In genomic region chr19:4905979-4906794, GRCm38 (mm10) we compare ENCODE assay signal across 8 mouse cellular contexts. TPM values are rescaled to one million over a fixed set of nuclear protein-coding genes. Genes with fewer than 3 reads are reported as not detected.
A peak's percentile ranks its signal among the peaks of the same experiment; 100 is the strongest.
DNase-seq lines count a peak whose midpoint lies in the region; ATAC-seq and TF ChIP-seq lines count a peak whose summit lies in the region.

Bbs1 (minus strand) TSS chr19:4906628.

- peak within 1 kb of the TSS; percentile 75 for H3K4me2 ChIP-seq in heart, embryonic 11.5 days
- H3K4me2 ChIP-seq in kidney, embryonic 15.5 days: peak within 1 kb of the TSS; percentile 68

- no peak within 1 kb of the TSS for H3K27ac ChIP-seq in heart, embryonic 11.5 days (ENCODE audit: low read depth, low read length)
- 0 out of 2 replicates have a peak within 1 kb of the TSS, but pooled peaks have one; percentile 54 for H3K27ac ChIP-seq in kidney, embryonic 15.5 days

- no peaks in the 10 kb centered on the region for H3K9me3 ChIP-seq in heart, embryonic 11.5 days (replicated peaks; ENCODE audit: control insufficient read depth, low read length)
- H3K9me3 ChIP-seq in kidney, embryonic 15.5 days (replicated peaks): no peaks in the 10 kb centered on the region

- H3ac ChIP-seq in C2C12 (ENCODE audit: control insufficient read depth, insufficient read length, low read depth): peak within 1 kb of the TSS; percentile 65

- H3K27me3 ChIP-seq in C2C12 (ENCODE audit: control insufficient read depth, insufficient read depth, insufficient read length): no peaks in the 10 kb centered on the region
- H3K27me3 ChIP-seq in heart, embryonic 11.5 days (ENCODE audit: control insufficient read depth, insufficient read depth, low read length): no peaks in the 10 kb centered on the region; the same call in 1 of the 2 replicates
- no peaks in the 10 kb centered on the region for H3K27me3 ChIP-seq in kidney, embryonic 15.5 days

- H3K9ac ChIP-seq in heart, embryonic 11.5 days (ENCODE audit: low read depth, low read length): peak within 1 kb of the TSS; percentile 58; the same call in 1 of the 2 replicates
- peak within 1 kb of the TSS; percentile 61 for H3K9ac ChIP-seq in kidney, embryonic 15.5 days

- H3K36me3 ChIP-seq in C2C12 (ENCODE audit: control insufficient read depth, insufficient read depth): peaks cover 24% of the 10 kb centered on the region
- peaks cover 15% of the 10 kb centered on the region for H3K36me3 ChIP-seq in heart, embryonic 11.5 days (ENCODE audit: control insufficient read depth, insufficient read depth, low read length)
- H3K36me3 ChIP-seq in kidney, embryonic 15.5 days: peaks cover 58% of the 10 kb centered on the region

- DNase-seq in brain, embryonic 14.5 days (ENCODE audit: low read depth): peak; percentile 95
- peak; percentile 80 for DNase-seq in liver
- DNase-seq in monocyte, adult 2 months (ENCODE audit: low read depth in 1 of 2, low spot score in 2 of 2): peak; percentile 21 to 55
- DNase-seq in spleen, postnatal 14 days (ENCODE audit: low spot score in 2 of 2): peak; percentile 66 to 78

- no peak for TF ChIP-seq POLR2A in brain, embryonic 14.5 days (IDR thresholded peaks at IDR 0.05; ENCODE audit: borderline replicate concordance, extremely low read depth, insufficient read depth, insufficient read length, poor library complexity, severe bottlenecking)

- no peaks in the 10 kb centered on the region for H3K79me3 ChIP-seq in C2C12 (ENCODE audit: low read depth)

- no peaks in the 10 kb centered on the region for H3K79me2 ChIP-seq in C2C12 (ENCODE audit: control insufficient read depth, insufficient read depth)

- H3K4me3 ChIP-seq in C2C12 (ENCODE audit: insufficient read depth, poor library complexity, severe bottlenecking): peak within 1 kb of the TSS; percentile 44
- H3K4me3 ChIP-seq in heart, embryonic 11.5 days (ENCODE audit: low read depth, low read length): peak within 1 kb of the TSS; percentile 66
- peak within 1 kb of the TSS; percentile 83 for H3K4me3 ChIP-seq in kidney, embryonic 15.5 days (replicated peaks)

- H3K4me1 ChIP-seq in heart, embryonic 11.5 days (ENCODE audit: control insufficient read depth, insufficient read depth, low read length): 0 out of 2 replicates have a peak, but pooled peaks cover 2% of the 10 kb centered on the region
- H3K4me1 ChIP-seq in kidney, embryonic 15.5 days: peaks cover 9% of the 10 kb centered on the region; the same call in 1 of the 2 replicates

- TF ChIP-seq CTCF in C2C12 (IDR thresholded peaks at IDR 0.05; ENCODE audit: control insufficient read depth, insufficient read depth, insufficient read length): no peak
- no peak for TF ChIP-seq CTCF in brain, embryonic 14.5 days (IDR thresholded peaks at IDR 0.05; ENCODE audit: borderline replicate concordance, extremely low read depth, insufficient read depth, insufficient read length)

- ATAC-seq in erythroblast, adult 5-6 weeks (replicated peaks; ENCODE audit: low FRiP score, poor library complexity, severe bottlenecking): peak; percentile 90
- ATAC-seq in heart, embryonic 11.5 days (replicated peaks; ENCODE audit: insufficient number of reproducible peaks, low FRiP score, low TSS enrichment): no peak
- ATAC-seq in kidney, embryonic 15.5 days (replicated peaks; ENCODE audit: low FRiP score): peak; percentile 57; the same call in 1 of the 2 replicates

- 8% methylated on average over 31 of the region's 31 CpGs for WGBS in heart, embryonic 11.5 days (ENCODE audit: insufficient replicate concordance)
- WGBS in kidney, embryonic 15.5 days: 7% methylated on average over 31 of the region's 31 CpGs

TF ChIP-seq in C2C12, 6 proteins besides CTCF, POLR2A, EP300 and RAD21:
- TF ChIP-seq MAX (IDR thresholded peaks at IDR 0.05): no peak

RNA-seq across cellular contexts. Expression of gene Bbs1, which starts in this region (rescaled TPM):
- polyA plus RNA-seq in C2C12 (2012; fragmentation: generic; extraction: Trizol): 2.2 TPM
- 18.5 and 27.6 TPM in 2 replicates for polyA plus RNA-seq in brain, embryonic 14.5 days (2012; rRNA removed)
- 0.84 and 1.5 TPM in 2 replicates for total RNA-seq in erythroblast, adult 5-6 weeks (2015; ENCODE audit: low replicate concordance)
- 0.42 and 1.2 TPM in 2 replicates for total RNA-seq in erythroblast, adult 5-6 weeks (2017; ENCODE audit: low replicate concordance)
- 1.9 and 2.9 TPM in 2 replicates for polyA plus RNA-seq in heart, embryonic 11.5 days (2014; fragmentation: Nextera tagmentation; extraction: Ambion mirVana)
- 5.2 and 6.7 TPM in 2 replicates for polyA plus RNA-seq in kidney, embryonic 15.5 days (2015; fragmentation: Nextera tagmentation; extraction: Ambion mirVana)

Comparison
In these comparisons a context has a peak if more than half of its experiments do, and no peak if none do; other contexts are left out.
1. DNase-seq: peak in every context shown above with its lines; median percentile 95 in brain, embryonic 14.5 days; 80 in liver; 72 in spleen, postnatal 14 days; 38 in monocyte, adult 2 months.